Mouse (Mus musculus) embryonic fibroblast, embryonic 13.5 days (primary cell): ENCODE results near the gene Mtrr. TPM values are rescaled to one million over a fixed set of nuclear protein-coding genes. Genes with fewer than 3 reads are reported as not detected.
A peak's percentile ranks its signal among the peaks of the same experiment; 100 is the strongest.

Source experiments
- H3K27ac ChIP-seq: 2 replicates; pipeline ENCODE4 v1.5.1; 2012; ENCODE audit warnings: low read length, control low read depth, inconsistent platforms; ENCODE audit not compliant: insufficient read depth
- H3K4me1 ChIP-seq: 2 replicates; pipeline ENCODE4 v1.6.1; 2011; ENCODE audit warnings: low read length; ENCODE audit not compliant: control insufficient read depth, insufficient read depth
- H3K4me3 ChIP-seq: 2 replicates; pipeline ENCODE4 v1.5.1; 2011; ENCODE audit warnings: mild to moderate bottlenecking, control low read depth, low read length; ENCODE audit not compliant: insufficient read depth
- CTCF ChIP-seq: IDR thresholded peaks from 2 replicates; pipeline ENCODE4 v1.5.1; 2011; ENCODE audit warnings: mild to moderate bottlenecking, control low read depth, low read length, moderate library complexity, borderline replicate concordance; ENCODE audit not compliant: insufficient read depth
- POLR2A ChIP-seq: IDR thresholded peaks from 2 replicates; pipeline ENCODE4 v1.6.1; 2011; ENCODE audit warnings: low read depth, mild to moderate bottlenecking, control low read depth, low read length, moderate library complexity
- polyA plus RNA-seq: library from polyadenylated mRNA; stranded (reverse); fragments of >200 nt; gene quantifications from 2 replicates; pipeline ENCODE4 v1.2.4, GENCODE M21; 2011; ENCODE audit warnings: low read depth; ENCODE audit not compliant: missing spikeins, insufficient read length

Gene Mtrr
- polyA plus RNA-seq, 1 experiment, result 16.4 TPM

- no peak within 1 kb of the TSS for H3K27ac ChIP-seq
- H3K4me1 ChIP-seq, result no peaks in the 10 kb centered on the region
- no peak within 1 kb of the TSS for H3K4me3 ChIP-seq
- TF ChIP-seq POLR2A (no peak), CTCF (no peak)
Measured at GRCm38 (mm10) chr13:68597199-68597598, 15.2 kb upstream of the Mtrr start, which contains the start of gene 1700001L19Rik. Gene 1700001L19Rik, plus strand, starts transcription at chr13:68597421.

GRCm38 (mm10) chr13:68593797-68594196 is 11.8 kb upstream of the Mtrr start:
- no peak overlapping the region for H3K4me3 ChIP-seq
- no peak overlapping the region for H3K27ac ChIP-seq
- TF ChIP-seq POLR2A, result no peak
- no peak for TF ChIP-seq CTCF
- H3K4me1 ChIP-seq, result no peaks in the 10 kb centered on the region

- Histone ChIP-seq H3K27ac (no peak overlapping the region), H3K4me1 (no peaks in the 10 kb centered on the region), H3K4me3 (no peak overlapping the region)
- TF ChIP-seq CTCF, result no peak
- TF ChIP-seq POLR2A, result no peak
Measured at GRCm38 (mm10) chr13:68588352-68588751, 6.4 kb upstream of the Mtrr start.

GRCm38 (mm10) chr13:68585441-68585840 is 3.5 kb upstream of the Mtrr start:
- Histone ChIP-seq H3K4me3 (no peak overlapping the region), H3K27ac (no peak overlapping the region), H3K4me1 (no peaks in the 10 kb centered on the region)
- TF ChIP-seq CTCF (no peak), POLR2A (no peak)

- no peak for TF ChIP-seq CTCF
- no peak for TF ChIP-seq POLR2A
- no peak overlapping the region for H3K4me3 ChIP-seq
- H3K27ac ChIP-seq, result no peak overlapping the region
- no peaks in the 10 kb centered on the region for H3K4me1 ChIP-seq
Measured at GRCm38 (mm10) chr13:68583961-68584360, 2.0 kb upstream of the Mtrr start.

GRCm38 (mm10) chr13:68582517-68582780 is 500 bp upstream of the Mtrr start:
- TF ChIP-seq POLR2A (no peak), CTCF (no peak)
- Histone ChIP-seq H3K27ac (peak overlapping the region; percentile 24), H3K4me3 (peak overlapping the region; percentile 90), H3K4me1 (no peaks in the 10 kb centered on the region)

- H3K27ac ChIP-seq, result peak overlapping the region; percentile 26
- no peak for TF ChIP-seq POLR2A
- no peak for TF ChIP-seq CTCF
- H3K4me3 ChIP-seq, result peak overlapping the region; percentile 72
- H3K4me1 ChIP-seq, result no peaks in the 10 kb centered on the region
Measured at GRCm38 (mm10) chr13:68581086-68581740, 736 bp downstream of the Mtrr start.

GRCm38 (mm10) chr13:68577945-68578344 is 4.0 kb downstream of the Mtrr start:
- no peak overlapping the region for H3K27ac ChIP-seq
- peaks cover 4% of the 10 kb centered on the region; the same call in 1 of the 2 replicates for H3K4me1 ChIP-seq
- no peak overlapping the region for H3K4me3 ChIP-seq
- TF ChIP-seq CTCF (no peak), POLR2A (no peak)

- TF ChIP-seq CTCF, result no peak
- TF ChIP-seq POLR2A, result no peak
- H3K4me3 ChIP-seq, result no peak overlapping the region
- H3K4me1 ChIP-seq, result peaks cover 4% of the 10 kb centered on the region; the same call in 1 of the 2 replicates
- no peak overlapping the region for H3K27ac ChIP-seq
Measured at GRCm38 (mm10) chr13:68574398-68574797, 7.6 kb downstream of the Mtrr start.

GRCm38 (mm10) chr13:68572966-68573913 is 8.7 kb downstream of the Mtrr start:
- TF ChIP-seq CTCF (no peak), POLR2A (no peak)
- Histone ChIP-seq H3K27ac (peak overlapping the region; percentile 56), H3K4me1 (peaks cover 4% of the 10 kb centered on the region; the same call in 1 of the 2 replicates), H3K4me3 (no peak overlapping the region)
